Mouse (Mus musculus): Measurements from ENCODE around the gene Eml3.

The Eml3 gene

DNA sequence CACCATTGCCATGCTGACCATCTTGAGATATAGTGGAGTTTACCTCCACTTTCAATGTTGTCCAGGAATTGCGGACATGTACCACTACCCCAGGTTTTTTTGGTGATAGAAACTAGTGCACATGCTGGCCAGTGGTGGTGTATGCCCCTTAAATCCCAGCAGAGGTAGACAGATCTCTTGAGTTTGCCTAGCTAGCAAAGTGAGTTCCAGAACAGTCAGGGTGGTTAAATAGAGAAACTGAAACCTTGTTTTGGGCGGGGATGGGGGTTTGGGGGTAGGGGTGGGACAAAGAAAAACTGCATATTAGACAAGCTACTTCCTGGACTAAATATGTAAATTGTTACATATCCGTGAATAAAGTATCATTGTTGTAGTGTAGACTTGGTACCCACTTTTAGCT, 10.4 kb upstream of the Eml3 start:
- DNase-seq, result no peak

DNA sequence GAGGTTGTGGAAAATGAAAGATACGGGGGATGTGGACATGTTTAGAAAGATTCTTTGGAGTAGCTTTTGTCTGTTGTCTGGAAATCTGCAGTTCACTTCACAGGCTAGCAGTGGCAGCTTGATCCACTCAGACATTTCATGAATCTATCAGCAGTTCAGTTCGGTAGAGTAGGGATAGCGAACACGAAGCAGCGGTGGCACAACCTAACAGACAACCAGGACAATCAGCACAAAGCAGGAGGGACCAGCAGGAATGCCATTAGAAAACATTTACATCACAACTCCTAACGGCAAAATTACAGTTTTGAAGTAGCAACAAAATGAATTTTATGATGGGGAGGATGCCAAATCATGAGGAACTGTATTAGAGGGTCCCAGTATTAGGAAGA, 9.7 kb upstream of the Eml3 start:
- no peak for DNase-seq

- DNase-seq, result peak; percentile 96
Observed at GRCm38 (mm10) chr19:8920073-8920736, 9.1 kb upstream of the Eml3 start, which contains the start of gene B3gat3. TSS of gene B3gat3 (plus strand) at chr19:8920374.

- no peak for DNase-seq
Observed at GRCm38 (mm10) chr19:8920836-8921291, 8.5 kb upstream of the Eml3 start.

GRCm38 (mm10) chr19:8921741-8922140, 7.6 kb upstream of the Eml3 start:
- no peak for DNase-seq

- peak; percentile 25 for DNase-seq
Observed at GRCm38 (mm10) chr19:8926766-8927165, 2.6 kb upstream of the Eml3 start.

GRCm38 (mm10) chr19:8927891-8928525, 1.3 kb upstream of the Eml3 start:
- no peak for DNase-seq

GRCm38 (mm10) chr19:8928689-8929223, 596 bp upstream of the Eml3 start:
- DNase-seq, result no peak

DNA sequence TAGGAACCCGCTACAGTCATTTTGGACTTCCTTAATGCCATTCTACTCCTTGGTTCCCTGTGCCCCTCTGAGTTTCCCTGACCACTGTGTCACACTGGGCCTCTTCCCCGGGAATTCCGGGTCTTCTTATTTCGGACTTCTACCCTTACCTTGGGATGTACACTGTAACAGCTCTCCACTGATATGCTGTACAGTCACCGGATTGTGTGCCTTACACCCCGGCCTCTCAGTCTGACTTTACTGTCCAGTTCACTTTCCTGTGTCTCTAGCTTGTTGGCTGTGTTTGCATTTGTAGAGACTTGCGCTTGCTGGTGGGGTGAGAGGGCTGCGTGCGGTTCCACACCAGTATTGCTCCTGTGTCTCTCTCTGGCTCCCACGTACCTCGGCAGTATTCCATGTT, 765 bp downstream of the Eml3 start:
- no peak for DNase-seq

DNA sequence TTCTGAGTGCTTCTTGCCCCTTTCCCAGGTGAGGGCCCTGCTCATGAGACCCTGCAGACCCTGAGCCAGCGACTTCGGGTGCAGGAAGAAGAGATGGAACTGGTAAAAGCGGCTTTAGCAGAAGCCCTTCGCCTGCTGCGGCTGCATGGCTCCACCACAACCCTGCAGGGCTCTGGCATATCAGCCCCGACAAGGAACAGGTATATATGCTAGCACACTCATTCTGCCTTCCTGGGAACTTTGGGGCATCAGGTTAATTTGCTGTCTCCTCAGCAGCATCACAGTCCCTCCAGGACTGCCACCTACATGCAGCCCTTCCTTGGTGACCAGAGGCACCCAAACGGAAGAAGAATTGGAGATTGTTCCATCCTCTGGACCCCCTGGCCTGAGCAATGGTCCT, 1.4 kb downstream of the Eml3 start:
- DNase-seq, result no peak

DNA sequence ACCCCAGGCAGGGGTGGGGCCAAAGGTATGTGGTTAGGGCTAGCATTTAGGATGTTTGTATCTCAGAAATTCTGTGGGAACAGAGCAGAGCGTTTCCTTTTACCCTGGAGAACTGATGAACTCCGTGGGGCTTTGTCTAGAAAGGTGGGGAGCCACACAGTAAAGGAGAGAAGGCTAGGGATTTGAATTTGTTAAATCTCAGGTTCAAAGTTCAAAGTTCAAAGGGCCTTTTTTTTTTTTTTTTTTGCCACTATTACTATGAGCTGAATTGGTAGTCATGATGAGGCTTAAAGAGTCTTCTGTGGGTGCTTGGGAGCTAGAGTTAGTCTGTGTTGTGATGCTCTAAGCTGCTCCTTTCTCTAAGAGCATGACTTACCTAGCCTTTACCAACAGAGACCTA, 7.4 kb downstream of the Eml3 start:
- no peak for DNase-seq

DNA sequence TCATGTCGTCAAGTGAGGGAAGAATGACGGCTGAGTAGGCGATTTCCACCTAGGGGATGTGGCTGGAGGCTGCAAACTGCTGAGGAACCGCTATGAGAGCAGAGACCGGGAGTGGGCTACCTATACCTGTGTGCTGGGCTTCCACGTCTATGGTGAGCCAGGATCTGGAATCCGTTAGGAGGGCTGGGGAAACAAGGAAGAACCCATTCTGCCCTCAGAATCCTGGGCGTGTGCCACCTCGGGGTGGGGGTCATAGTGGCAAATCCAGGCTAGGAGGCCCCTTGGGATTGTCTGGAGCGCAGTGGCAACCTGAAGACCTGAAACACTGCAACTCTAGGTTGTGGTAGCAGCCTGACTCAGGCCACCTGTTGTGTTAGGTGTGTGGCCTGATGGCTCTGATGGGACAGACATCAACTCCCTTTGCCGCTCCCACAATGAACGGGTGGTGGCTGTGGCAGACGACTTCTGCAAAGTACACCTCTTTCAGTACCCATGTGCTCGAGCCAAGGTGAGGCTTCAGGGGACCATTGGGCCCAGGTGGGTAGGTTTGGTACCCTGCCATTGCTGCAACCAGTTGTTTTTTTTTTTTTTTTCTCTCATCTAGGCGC, 11.3 kb downstream of the Eml3 start:
- no peak for DNase-seq

GRCm38 (mm10) chr19:8941136-8941514, 11.8 kb downstream of the Eml3 start:
- no peak for DNase-seq

DNA sequence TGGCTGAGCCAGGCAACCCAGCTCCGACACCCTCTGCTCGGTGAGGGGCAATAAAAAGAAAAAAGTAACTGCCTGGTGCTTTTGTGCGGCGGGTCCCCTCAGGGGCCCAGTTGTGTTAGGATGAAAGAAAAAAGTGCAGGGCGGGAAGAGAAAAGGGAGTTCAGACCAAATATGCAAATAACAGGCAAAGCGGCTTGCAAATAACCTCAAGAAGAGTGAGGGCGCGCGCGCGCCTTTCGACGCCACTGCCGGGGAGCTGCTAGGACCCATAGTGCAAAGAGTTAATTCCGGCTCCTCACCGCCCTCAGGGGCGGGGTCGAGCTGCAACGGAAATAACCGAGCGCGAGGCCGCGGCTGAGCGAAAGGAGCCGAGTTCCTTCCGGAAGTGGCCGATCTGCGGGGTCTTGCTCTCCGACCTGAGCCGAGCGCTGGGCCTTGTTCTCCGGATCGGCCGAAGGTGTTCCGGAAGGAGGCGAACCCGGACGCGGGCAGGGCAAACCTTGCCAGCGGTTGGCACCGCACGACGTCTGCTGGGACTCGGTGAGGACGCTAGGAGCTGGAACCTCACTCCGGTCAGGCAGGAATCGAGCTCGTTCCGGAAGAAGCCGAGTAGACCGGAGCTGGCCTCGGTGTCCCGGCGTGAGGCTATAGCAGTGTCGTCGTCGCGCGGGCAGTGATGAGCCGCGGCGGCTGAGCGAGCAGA, 12.3 kb downstream of the Eml3 start, which contains the start of gene Mta2:
Mta2 (plus strand) TSS at position 361 of the 703 bp plus-strand sequence.
- peak; percentile 94 for DNase-seq

GRCm38 (mm10) chr19:8942276-8942964, 13.1 kb downstream of the Eml3 start:
- DNase-seq, result peak; percentile 51

DNA sequence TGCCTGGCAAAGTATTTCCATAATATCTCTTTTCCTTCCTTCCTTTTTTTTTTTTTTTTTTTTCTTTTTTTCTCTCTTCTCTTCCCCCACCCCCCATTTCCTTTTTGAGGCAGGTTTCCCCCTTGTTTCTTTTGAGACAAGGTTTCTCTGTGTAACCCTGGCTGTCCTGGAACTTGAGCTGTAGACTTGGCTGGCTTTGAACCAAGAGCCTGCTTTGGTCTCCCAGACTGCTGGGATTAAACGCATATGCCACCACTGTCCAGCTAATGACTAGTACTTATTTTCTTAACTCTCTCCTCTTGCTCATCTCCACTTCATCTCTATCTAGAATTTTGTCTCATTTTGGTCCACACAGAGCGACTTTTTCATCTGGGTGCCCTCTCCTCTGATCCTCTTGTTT, 13.7 kb downstream of the Eml3 start:
- no peak for DNase-seq

DNA sequence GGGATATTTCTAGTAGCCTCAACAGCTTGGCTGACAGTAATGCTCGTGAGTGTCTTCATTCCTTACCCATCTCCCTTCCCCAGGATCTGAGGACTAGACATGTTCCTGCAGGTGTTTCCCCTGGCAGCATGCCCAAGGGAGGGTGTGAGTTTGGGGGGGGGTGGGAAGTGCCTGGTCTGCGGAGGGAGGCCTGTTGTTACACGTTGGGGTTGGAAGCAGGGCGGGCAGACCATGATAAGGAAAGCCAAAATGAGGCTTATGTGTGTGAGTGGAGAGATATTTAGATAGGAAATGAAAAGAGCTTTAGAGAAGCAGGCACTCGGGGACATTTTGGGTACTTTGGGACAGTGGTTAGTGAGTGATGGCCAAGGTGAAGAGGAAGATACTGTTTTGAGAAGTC, 14.7 kb downstream of the Eml3 start:
- no peak for DNase-seq

- DNase-seq, result no peak
Observed at GRCm38 (mm10) chr19:8944750-8945149, 15.4 kb downstream of the Eml3 start.

DNA sequence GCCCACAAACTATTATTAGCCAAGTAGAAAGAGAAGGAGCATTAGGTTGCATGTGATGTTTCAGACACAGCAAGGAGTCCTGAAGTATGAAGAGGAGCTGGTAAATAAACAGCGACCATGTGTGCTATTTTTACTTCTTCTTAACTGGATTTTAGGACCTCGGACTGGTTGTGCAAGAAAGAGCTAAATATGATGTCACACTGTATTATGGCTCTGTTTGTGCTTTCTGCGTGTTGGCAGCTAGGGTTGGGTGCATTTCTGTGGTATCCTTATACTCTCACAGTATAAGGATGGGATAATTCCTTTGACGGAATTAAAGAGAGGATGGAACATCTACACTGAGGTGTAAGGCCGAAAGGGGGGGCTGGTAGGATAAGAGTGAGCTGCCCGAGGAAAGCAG, 15.9 kb downstream of the Eml3 start:
- no peak for DNase-seq

DNA sequence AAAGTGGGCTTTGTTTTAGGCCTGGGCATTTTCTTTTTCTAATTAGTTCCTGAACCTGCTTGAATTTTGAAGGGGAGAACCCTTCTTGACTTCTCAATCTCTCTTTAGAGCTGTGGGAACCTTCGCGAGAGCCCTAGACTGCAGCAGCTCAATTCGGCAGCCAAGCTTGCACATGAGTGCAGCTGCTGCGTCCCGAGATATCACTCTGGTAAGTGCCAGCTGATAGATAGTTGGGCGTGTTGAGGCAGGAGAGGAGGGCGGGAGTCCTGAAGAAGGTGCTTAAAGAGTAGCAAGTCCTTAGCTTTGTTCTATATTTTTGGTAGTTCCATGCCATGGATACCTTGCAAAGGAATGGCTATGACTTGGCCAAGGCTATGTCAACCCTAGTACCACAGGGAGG, 17.6 kb downstream of the Eml3 start:
- no peak for DNase-seq

DNA sequence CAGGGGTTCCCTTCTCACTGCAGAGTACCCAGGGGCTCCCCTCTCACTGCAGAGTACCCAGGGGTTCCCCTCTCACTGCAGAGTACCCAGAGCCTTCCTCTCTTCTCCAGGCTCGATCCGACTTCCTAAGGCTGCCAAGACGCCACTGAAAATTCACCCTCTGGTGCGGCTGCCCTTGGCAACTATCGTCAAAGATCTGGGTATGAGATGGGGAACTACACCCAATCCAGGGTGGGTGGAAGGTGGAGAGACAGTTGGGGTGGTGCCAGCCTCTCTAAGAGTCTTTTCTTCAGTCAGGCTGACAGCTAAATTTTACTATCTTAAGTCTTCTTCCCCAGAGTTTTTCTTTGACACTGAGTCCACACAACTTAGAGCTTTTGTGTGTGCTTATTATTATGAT, 20.8 kb downstream of the Eml3 start:
- no peak for DNase-seq

- no peak for DNase-seq
Observed at GRCm38 (mm10) chr19:8952241-8952640, 22.9 kb downstream of the Eml3 start.

All from right cerebral cortex, adult 18-20 months (tissue).